ENCODE assay signal across 20 mouse cellular contexts in the genomic region with DNA sequence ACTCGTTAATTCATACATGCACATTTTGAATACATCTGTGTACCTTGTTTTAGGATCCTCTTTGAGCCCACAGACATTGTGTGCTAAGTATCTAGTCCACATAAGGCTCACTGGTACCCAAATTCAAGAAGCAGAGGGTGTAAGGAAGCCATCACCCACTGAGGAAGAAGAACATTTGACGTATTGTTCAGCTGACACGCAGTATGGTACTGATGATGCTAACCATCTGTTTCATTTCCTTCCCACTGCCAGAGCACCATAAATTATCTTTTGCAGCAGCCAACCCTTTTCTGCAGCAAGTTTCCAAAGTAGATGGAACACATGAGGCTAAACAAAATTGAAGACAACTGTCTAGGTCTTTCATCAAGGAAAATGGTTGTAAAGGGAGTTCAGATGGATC.
DNase-seq lines count a peak whose midpoint lies in the region; ATAC-seq lines count a peak whose summit lies in the region.
"Had no signal": no experiment of that assay in that cellular context is flagged by ENCODE, and none has a peak within 500 bp of the region (broad histone marks: within the 10 kb centered on the region; RNA-seq: fewer than 3 reads in every experiment).

No protein-coding gene starts in this region.

- no peak overlapping the region for H3K4me2 ChIP-seq in embryonic facial prominence, embryonic 14.5 days (ENCODE audit: low read depth, low read length)
- H3K4me2 ChIP-seq: embryonic facial prominence, embryonic 15.5 days; hindbrain, embryonic 15.5 days; limb, embryonic 12.5 days; liver, embryonic 15.5 days had no signal

- ATAC-seq in embryonic facial prominence, embryonic 14.5 days (ENCODE audit: low read depth), result no peak
- ATAC-seq: activated CD4-positive, CD25-positive, alpha-beta regulatory T cell, adult 4 months had no signal

- H3K4me1 ChIP-seq in embryonic facial prominence, embryonic 14.5 days (ENCODE audit: control insufficient read depth, insufficient read depth, low read length), result no peaks in the 10 kb centered on the region
- H3K4me1 ChIP-seq in embryonic facial prominence, embryonic 10.5 days, result no peaks in the 10 kb centered on the region
- H3K4me1 ChIP-seq in heart, embryonic 10.5 days, result no peaks in the 10 kb centered on the region
- H3K4me1 ChIP-seq: embryonic facial prominence, embryonic 15.5 days; hindbrain, embryonic 15.5 days; limb, embryonic 12.5 days; liver, embryonic 15.5 days; midbrain, embryonic 10.5 days had no signal

- no peaks in the 10 kb centered on the region for H3K36me3 ChIP-seq in embryonic facial prominence, embryonic 14.5 days (ENCODE audit: control insufficient read depth, insufficient read depth, low read length)
- no peaks in the 10 kb centered on the region for H3K36me3 ChIP-seq in embryonic facial prominence, embryonic 10.5 days (replicated peaks)
- no peaks in the 10 kb centered on the region for H3K36me3 ChIP-seq in heart, embryonic 10.5 days
- H3K36me3 ChIP-seq: embryonic facial prominence, embryonic 15.5 days; hindbrain, embryonic 15.5 days; limb, embryonic 12.5 days; liver, embryonic 15.5 days; midbrain, embryonic 10.5 days had no signal

- no peaks in the 10 kb centered on the region for H3K27me3 ChIP-seq in embryonic facial prominence, embryonic 14.5 days (replicated peaks; ENCODE audit: control insufficient read depth, insufficient read depth, low read length)
- no peaks in the 10 kb centered on the region for H3K27me3 ChIP-seq in embryonic facial prominence, embryonic 10.5 days (replicated peaks; ENCODE audit: low read depth, poor library complexity, severe bottlenecking)
- no peaks in the 10 kb centered on the region for H3K27me3 ChIP-seq in heart, embryonic 10.5 days (ENCODE audit: insufficient read depth, poor library complexity, severe bottlenecking)
- H3K27me3 ChIP-seq: embryonic facial prominence, embryonic 15.5 days; hindbrain, embryonic 15.5 days; limb, embryonic 12.5 days; liver, embryonic 15.5 days had no signal

- H3K27ac ChIP-seq in embryonic facial prominence, embryonic 14.5 days (replicated peaks; ENCODE audit: low read depth, low read length), result no peak overlapping the region
- no peak overlapping the region for H3K27ac ChIP-seq in embryonic facial prominence, embryonic 10.5 days (replicated peaks)
- no peak overlapping the region for H3K27ac ChIP-seq in heart, embryonic 10.5 days
- H3K27ac ChIP-seq: embryonic facial prominence, embryonic 15.5 days; heart, adult 2 months; hindbrain, embryonic 15.5 days; limb, embryonic 12.5 days; liver, embryonic 15.5 days; midbrain, embryonic 10.5 days had no signal

- no peak overlapping the region for H3K9ac ChIP-seq in embryonic facial prominence, embryonic 14.5 days (ENCODE audit: low read depth, low read length)
- H3K9ac ChIP-seq: embryonic facial prominence, embryonic 15.5 days; hindbrain, embryonic 15.5 days; limb, embryonic 12.5 days; liver, embryonic 15.5 days had no signal

- H3K9me3 ChIP-seq in embryonic facial prominence, embryonic 14.5 days (ENCODE audit: control insufficient read depth, low read length), result no peaks in the 10 kb centered on the region
- no peaks in the 10 kb centered on the region for H3K9me3 ChIP-seq in embryonic facial prominence, embryonic 10.5 days
- no peaks in the 10 kb centered on the region for H3K9me3 ChIP-seq in heart, embryonic 10.5 days
- H3K9me3 ChIP-seq: embryonic facial prominence, embryonic 15.5 days; hindbrain, embryonic 15.5 days; limb, embryonic 12.5 days; liver, embryonic 15.5 days; midbrain, embryonic 10.5 days had no signal

- no peak overlapping the region for H3K4me3 ChIP-seq in embryonic facial prominence, embryonic 14.5 days (ENCODE audit: low read depth, low read length)
- no peak overlapping the region for H3K4me3 ChIP-seq in embryonic facial prominence, embryonic 10.5 days
- H3K4me3 ChIP-seq in heart, embryonic 10.5 days, result no peak overlapping the region
- H3K4me3 ChIP-seq: embryonic facial prominence, embryonic 15.5 days; heart, adult 2 months; hindbrain, embryonic 15.5 days; limb, embryonic 12.5 days; liver, embryonic 15.5 days; midbrain, embryonic 10.5 days had no signal

- peak; percentile 4 for DNase-seq in embryonic facial prominence, embryonic 14.5 days (ENCODE audit: low spot score)
- DNase-seq in embryonic facial prominence, embryonic 10.5 days (ENCODE audit: low spot score), result no peak
- DNase-seq in layer of hippocampus, adult 18-20 months (ENCODE audit: low spot score in 2 of 2), result peak; percentile 45 to 74
- no peak for DNase-seq in layer of hippocampus, postnatal 25 days (ENCODE audit: extremely low spot score in 1 of 2, low spot score in 1 of 2)
- peak; percentile 79 for DNase-seq in brain, adult 2 months (ENCODE audit: low read depth, low spot score)
- peak; percentile 32 for DNase-seq in layer of hippocampus, adult 9-10 months (ENCODE audit: low spot score)
- DNase-seq in thymus, postnatal 25 days, result no peak
- DNase-seq in heart, embryonic 10.5 days (ENCODE audit: low spot score), result no peak
- DNase-seq: adrenal gland, postnatal 25 days; cerebellum, postnatal 25 days; heart, adult 2 months; kidney, adult 2 months; kidney, postnatal 36 days; lung, postnatal 14 days had no signal

- 61% methylated on average over 3 of the region's 3 CpGs for WGBS in embryonic facial prominence, embryonic 14.5 days
- 90% methylated on average over 3 of the region's 3 CpGs for WGBS in embryonic facial prominence, embryonic 10.5 days
- WGBS in heart, embryonic 10.5 days, result 85% methylated on average over 3 of the region's 3 CpGs

Comparison
In these comparisons a context has a peak if more than half of its experiments do, and no peak if none do; other contexts are left out.
1. DNase-seq: peak in embryonic facial prominence, embryonic 14.5 days (single experiment), layer of hippocampus, adult 18-20 months (2 of 2), brain, adult 2 months (single experiment) and layer of hippocampus, adult 9-10 months (single experiment); none in embryonic facial prominence, embryonic 10.5 days (single experiment), layer of hippocampus, postnatal 25 days (0 of 2), thymus, postnatal 25 days (single experiment) and heart, embryonic 10.5 days (single experiment).